Mouse (Mus musculus) heart, postnatal 25 days (tissue): ENCODE results near the gene Cysrt1. TPM values are rescaled to one million over a fixed set of nuclear protein-coding genes. Genes with fewer than 3 reads are reported as not detected.

Experiments used
- DNase-seq: peaks from one replicate; pipeline ENCODE4 v3.0.0; 2022; ENCODE audit warnings: low spot score
- intact Hi-C: fragments of 180-260 bp; cut with DNase I; formaldehyde crosslinking; loops from one replicate; pipeline ENCODE4 v1.15.1; 2025
- total RNA-seq, 2 experiments: library from RNA; stranded (reverse); gene quantifications; 2 replicates each; pipeline ENCODE4 v1.2.3; 2021

The Cysrt1 gene
- total RNA-seq, result not detected

GRCm38 (mm10) chr2:25242101-25242506 is at the start of gene Cysrt1, which contains the start of gene Rnf208:
TSS of gene Cysrt1 (minus strand) at chr2:25242452.
TSS of gene Rnf208 (plus strand) at chr2:25242255.
- intact Hi-C loops, result no loop called here
- no peak for DNase-seq

- DNase-seq, result no peak
- intact Hi-C loops, result loop anchor here (2.0 to 5.0 kb wide), 2 partner anchors 13 to 64 kb away; no protein-coding TSS in a partner anchor
These were observed 49.2 kb upstream of the Cysrt1 start for GRCm38 (mm10) chr2:25291184-25292053.

GRCm38 (mm10) chr2:25290816-25291130 is 48.5 kb upstream of the Cysrt1 start:
- no peak for DNase-seq
- intact Hi-C loops, result loop anchor here (5.0 kb wide), 1 partner anchor 63 kb away; no protein-coding TSS in a partner anchor

- DNase-seq, result no peak
- intact Hi-C loops, result loop anchor here (5.0 kb wide), 1 partner anchor 63 kb away; no protein-coding TSS in a partner anchor
These were observed 48.0 kb upstream of the Cysrt1 start for GRCm38 (mm10) chr2:25290101-25290815.

- DNase-seq, result no peak
- intact Hi-C loops, result loop anchor here (5.0 kb wide), 1 partner anchor 62 kb away; no protein-coding TSS in a partner anchor
These were observed 47.4 kb upstream of the Cysrt1 start, which contains the start of gene Lrrc26 for GRCm38 (mm10) chr2:25289651-25290050. TSS of gene Lrrc26 (plus strand) at chr2:25289915.

GRCm38 (mm10) chr2:25288734-25289345 is 46.6 kb upstream of the Cysrt1 start:
- intact Hi-C loops, result no loop called here
- no peak for DNase-seq

- no peak for DNase-seq
- intact Hi-C loops, result no loop called here
These were observed 45.8 kb upstream of the Cysrt1 start, which contains the start of gene Tmem210 for GRCm38 (mm10) chr2:25287927-25288649. TSS of gene Tmem210 (plus strand) at chr2:25288145.

GRCm38 (mm10) chr2:25286837-25287636 is 44.8 kb upstream of the Cysrt1 start:
- no peak for DNase-seq
- intact Hi-C loops, result no loop called here

GRCm38 (mm10) chr2:25286314-25286713 is 44.1 kb upstream of the Cysrt1 start:
- intact Hi-C loops, result no loop called here
- no peak for DNase-seq

- intact Hi-C loops, result no loop called here
These were observed 43.3 kb upstream of the Cysrt1 start for GRCm38 (mm10) chr2:25285551-25285950.

GRCm38 (mm10) chr2:25278928-25279882 is 37.0 kb upstream of the Cysrt1 start:
- intact Hi-C loops, result loop anchor here (2.0 kb wide), 1 partner anchor 14 kb away; no protein-coding TSS in a partner anchor
- DNase-seq, result no peak

More at GRCm38 (mm10) chr2:25285551-25285950, 43.3 kb upstream of the Cysrt1 start:
- no peak for DNase-seq

GRCm38 (mm10) chr2:25273010-25273409 is 30.8 kb upstream of the Cysrt1 start:
- intact Hi-C loops, result loop anchor here (5.0 kb wide), 1 partner anchor 59 kb away; the partner anchor contains the start of gene Man1b1
- no peak for DNase-seq

- no peak for DNase-seq
- intact Hi-C loops, result loop anchor here (5.0 kb wide), 1 partner anchor 60 kb away; the partner anchor contains the start of gene Man1b1
These were observed 30.3 kb upstream of the Cysrt1 start for GRCm38 (mm10) chr2:25272515-25272914.

GRCm38 (mm10) chr2:25271827-25272511 is 29.7 kb upstream of the Cysrt1 start, which contains the start of the genes Ssna1 and Anapc2:
TSS of gene Ssna1 (minus strand) at chr2:25272438.
TSS of gene Anapc2 (plus strand) at chr2:25272478.
- peak; percentile 93 for DNase-seq
- intact Hi-C loops, result loop anchor here (5.0 kb wide), 1 partner anchor 60 kb away; the partner anchor contains the start of gene Man1b1

- intact Hi-C loops, result no loop called here
- no peak for DNase-seq
These were observed 25.6 kb upstream of the Cysrt1 start for GRCm38 (mm10) chr2:25267746-25268309.

- intact Hi-C loops, result no loop called here
These were observed 25.0 kb upstream of the Cysrt1 start for GRCm38 (mm10) chr2:25267241-25267640.

More at GRCm38 (mm10) chr2:25267241-25267640, 25.0 kb upstream of the Cysrt1 start:
- no peak for DNase-seq
